Mouse (Mus musculus) left cerebral cortex, adult 2 months (tissue): ENCODE measurements at regions not wholly inside any gene's neighbourhood (a gene's known extent, or its start where the extent isn't known, plus 50 kb on each side); places are given as distances from the start of the nearest gene placed in this dataset.

Source experiments
- DNase-seq, 2 experiments: peaks; one replicate each; pipeline ENCODE4 v3.0.0; 2021 to 2022; ENCODE audit warnings: low spot score in 2 of 2, mixed read lengths in 1 of 2; ENCODE audit errors: extremely low spot score in 1 of 2
- H3K27ac ChIP-seq: fragments of 200-600 bp; 2 replicates; pipeline ENCODE4 v1.8.1; 2022
- H3K4me3 ChIP-seq: fragments of 200-600 bp; 2 replicates; pipeline ENCODE4 v1.8.1; 2022
- CTCF ChIP-seq: fragments of 200-600 bp; IDR thresholded peaks from 2 replicates; pipeline ENCODE4 v1.8.1; 2022; ENCODE audit warnings: antibody characterized with exemption, mild to moderate bottlenecking, moderate library complexity
- intact Hi-C: fragments of 180-260 bp; cut with DNase I; formaldehyde crosslinking; loops from one replicate; pipeline ENCODE4 v1.15.1; 2025

GRCm38 (mm10) chrX:109502571-109502970, 306.0 kb downstream of the Gm6377 start:
- H3K4me3 ChIP-seq = no peak overlapping the region
- no peak overlapping the region for H3K27ac ChIP-seq
- no peak for TF ChIP-seq CTCF
- intact Hi-C loops = no loop called here
- DNase-seq = no peak

GRCm38 (mm10) chrX:109552471-109552870, 355.9 kb downstream of the Gm6377 start:
- no peak overlapping the region for H3K4me3 ChIP-seq
- intact Hi-C loops = no loop called here
- no peak overlapping the region for H3K27ac ChIP-seq
- no peak for DNase-seq
- no peak for TF ChIP-seq CTCF

- peak; percentile 27 for TF ChIP-seq CTCF
- no peak for DNase-seq
- Histone ChIP-seq H3K4me3 (no peak overlapping the region), H3K27ac (no peak overlapping the region)
- intact Hi-C loops = loop anchor here (10.0 kb wide), 1 partner anchor 1467 kb away; no protein-coding TSS in a partner anchor
These were observed 390.8 kb downstream of the Gm6377 start for GRCm38 (mm10) chrX:109587360-109587759.

GRCm38 (mm10) chrX:109626979-109627761, 430.6 kb downstream of the Gm6377 start:
- intact Hi-C loops = no loop called here
- no peak for TF ChIP-seq CTCF
- DNase-seq = no peak

More at GRCm38 (mm10) chrX:109626979-109627761, 430.6 kb downstream of the Gm6377 start:
- Histone ChIP-seq H3K27ac (no peak overlapping the region), H3K4me3 (no peak overlapping the region)
